Comparison of ENCODE assay signal across 20 mouse cellular contexts in the genomic region with DNA sequence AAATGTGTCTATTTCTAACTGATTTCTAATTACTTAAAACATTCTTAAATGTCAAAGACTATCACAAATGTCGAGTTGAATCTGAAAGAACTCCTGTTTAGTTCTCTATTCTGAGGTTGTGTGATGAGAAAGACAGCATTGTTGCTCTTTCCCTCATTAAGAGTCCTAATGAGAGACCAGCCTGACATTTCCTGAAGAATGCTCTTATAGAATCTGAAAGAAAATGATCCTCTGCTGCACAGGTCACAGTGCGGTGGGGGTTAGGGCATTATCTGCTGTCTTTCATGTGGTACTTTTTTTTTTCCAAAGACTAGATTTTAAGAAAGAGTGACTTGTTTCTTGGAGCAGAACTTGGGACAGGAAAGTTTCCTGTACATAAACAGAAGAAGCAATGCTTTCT.
"Had no signal": no experiment of that assay in that cellular context is flagged by ENCODE, and none has a peak within 500 bp of the region (broad histone marks: within the 10 kb centered on the region; RNA-seq: fewer than 3 reads in every experiment).

No protein-coding gene starts in this region.

- H3K4me1 ChIP-seq: kidney, embryonic 15.5 days; limb, embryonic 10.5 days; limb, embryonic 13.5 days; liver, embryonic 12.5 days; liver, embryonic 15.5 days; stomach, embryonic 15.5 days had no signal

- H3K4me3 ChIP-seq: kidney, embryonic 15.5 days; layer of hippocampus, adult 2 months; limb, embryonic 10.5 days; limb, embryonic 13.5 days; liver, embryonic 12.5 days; liver, embryonic 15.5 days; stomach, embryonic 15.5 days had no signal

- H3K27me3 ChIP-seq: kidney, embryonic 15.5 days; limb, embryonic 13.5 days; liver, embryonic 12.5 days; liver, embryonic 15.5 days; stomach, embryonic 15.5 days had no signal

- DNase-seq: kidney, adult 8-10 months; kidney, postnatal 14 days; kidney, postnatal 4 days; layer of hippocampus, adult 9-11 months; liver; lung, adult 18-20 months; lung, postnatal 14 days; lung, postnatal 4 days; midbrain, embryonic 14.5 days; right cerebral cortex, postnatal 25 days; spleen, adult 18-20 months; thymus, postnatal 36 days had no signal

- H3K4me2 ChIP-seq: kidney, embryonic 15.5 days; limb, embryonic 13.5 days; liver, embryonic 12.5 days; liver, embryonic 15.5 days; midbrain, embryonic 11.5 days; stomach, embryonic 15.5 days had no signal

- H3K9ac ChIP-seq: kidney, embryonic 15.5 days; limb, embryonic 13.5 days; liver, embryonic 12.5 days; liver, embryonic 15.5 days; stomach, embryonic 15.5 days had no signal

- ATAC-seq: liver, embryonic 12.5 days had no signal

- H3K36me3 ChIP-seq: kidney, embryonic 15.5 days; limb, embryonic 10.5 days; limb, embryonic 13.5 days; liver, embryonic 12.5 days; liver, embryonic 15.5 days; stomach, embryonic 15.5 days had no signal

- H3K9me3 ChIP-seq: kidney, embryonic 15.5 days; limb, embryonic 10.5 days; limb, embryonic 13.5 days; liver, embryonic 12.5 days; liver, embryonic 15.5 days; stomach, embryonic 15.5 days had no signal

- H3K27ac ChIP-seq: kidney, embryonic 15.5 days; layer of hippocampus, adult 2 months; limb, embryonic 10.5 days; limb, embryonic 13.5 days; liver, embryonic 12.5 days; liver, embryonic 15.5 days; stomach, embryonic 15.5 days had no signal
